Mouse (Mus musculus): Measurements from ENCODE around the gene Tpgs1. TPM values are rescaled to one million over a fixed set of nuclear protein-coding genes. Genes with fewer than 3 reads are reported as not detected.

Tpgs1 gene
- 10 to 100 TPM; 74.9 to 79.7 TPM for total RNA-seq (2021)

DNA sequence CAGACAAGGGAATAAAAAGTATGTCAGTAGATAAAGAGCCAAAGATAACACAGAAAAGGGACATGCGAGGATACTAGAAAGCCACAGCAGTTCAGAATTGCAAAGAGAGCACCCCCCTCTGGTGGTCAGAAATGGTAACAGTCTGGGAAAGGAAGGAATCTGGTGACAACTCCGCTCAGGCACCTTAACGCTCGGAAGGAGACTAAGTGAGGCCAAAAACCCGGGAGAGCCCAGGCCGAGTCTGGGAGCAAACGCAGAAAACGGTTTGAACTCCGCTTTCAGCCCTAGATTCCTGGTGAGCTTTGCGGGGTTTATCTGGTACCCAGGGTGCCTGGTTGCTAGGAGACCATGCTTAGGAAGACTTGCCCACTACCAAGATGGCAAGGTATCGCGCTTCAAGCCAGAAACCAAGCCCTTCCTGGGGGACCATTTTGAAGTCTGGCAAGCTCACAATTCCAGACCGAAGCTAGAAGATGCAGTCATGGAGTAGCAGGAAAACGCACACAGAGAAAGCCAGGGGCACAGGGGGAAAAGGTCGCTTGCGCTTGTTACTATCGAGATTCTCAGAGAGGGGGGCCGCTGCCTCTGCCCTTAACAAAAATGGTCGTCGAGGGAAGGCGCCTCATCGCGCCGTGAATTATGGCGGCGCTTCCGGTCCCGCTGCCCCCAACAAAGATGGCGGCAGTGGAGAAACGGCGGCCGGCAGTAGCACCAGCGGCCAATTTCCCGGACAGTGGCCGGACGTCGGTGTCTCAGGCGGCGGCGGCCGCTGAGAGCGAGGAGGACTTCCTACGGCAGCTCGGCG is at the start of gene Tpgs1:
Gene Tpgs1 (plus strand): TSS at position 599 of the 805 bp plus-strand sequence.
- peak; percentile 82 to 95 for DNase-seq (ENCODE audit: extremely low spot score in 1 of 2, low spot score in 1 of 2)

DNA sequence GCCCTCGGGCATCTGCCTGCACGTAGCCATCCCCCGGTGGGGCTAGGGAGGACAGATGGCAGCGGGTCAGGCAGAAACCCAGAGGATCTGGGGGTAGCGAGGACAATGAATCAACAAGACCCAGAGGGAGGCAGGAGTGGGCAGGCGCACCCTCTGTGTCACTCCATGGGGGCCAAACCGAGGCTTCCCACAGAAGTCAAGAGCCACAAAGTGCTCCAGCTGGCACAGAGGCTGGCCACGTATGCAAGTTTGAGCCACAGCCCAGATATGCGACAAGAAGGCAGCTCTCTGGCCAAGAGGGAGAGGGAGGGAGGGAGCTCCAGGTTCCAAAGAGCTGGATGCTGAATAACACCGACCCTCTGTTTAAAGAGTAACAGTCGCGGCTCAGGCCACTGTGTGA is 45.2 kb upstream of the Tpgs1 start:
- no peak for DNase-seq (ENCODE audit: extremely low spot score in 1 of 2, low spot score in 1 of 2)

DNA sequence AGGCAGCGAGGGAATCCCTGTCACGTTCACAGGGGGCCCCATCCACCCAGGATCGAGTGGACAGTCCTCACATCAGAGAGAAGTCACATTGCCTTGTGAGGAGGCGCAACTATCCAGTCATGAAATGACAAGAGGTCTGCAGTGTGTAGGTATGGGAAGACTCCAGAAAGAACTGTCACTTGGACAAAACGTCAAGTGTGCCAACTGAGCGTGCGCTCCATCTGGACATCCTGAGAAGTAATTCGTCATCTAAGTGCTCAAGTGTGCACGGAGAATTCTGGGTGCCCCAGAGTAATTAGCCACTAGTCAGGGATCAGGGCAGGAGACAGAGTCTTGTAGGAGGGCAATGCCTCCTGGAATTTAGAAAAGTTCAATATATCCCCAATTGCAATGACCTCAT is 43.8 kb upstream of the Tpgs1 start:
- DNase-seq (ENCODE audit: extremely low spot score in 1 of 2, low spot score in 1 of 2) = no peak

DNA sequence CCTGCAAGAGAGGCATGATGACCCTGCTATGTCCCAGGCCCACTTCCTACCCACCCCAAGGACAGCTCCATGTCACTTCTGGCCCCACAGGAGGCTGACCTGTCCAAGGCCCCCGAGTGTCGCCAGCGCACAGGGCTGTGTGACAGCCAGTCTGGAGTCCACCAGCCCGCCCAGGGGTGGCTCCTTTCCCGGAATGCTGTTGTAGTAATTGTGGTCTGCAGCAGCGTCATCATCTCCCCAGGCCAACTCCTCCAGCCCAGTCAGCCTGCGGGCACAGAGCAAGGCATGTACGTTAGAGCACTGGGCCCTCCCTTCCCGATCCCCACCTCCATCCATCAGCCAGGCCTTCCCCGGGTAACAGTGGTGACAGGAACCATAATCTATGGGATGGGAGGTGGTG is 43.0 kb upstream of the Tpgs1 start:
- no peak for DNase-seq (ENCODE audit: extremely low spot score in 1 of 2, low spot score in 1 of 2)

DNA sequence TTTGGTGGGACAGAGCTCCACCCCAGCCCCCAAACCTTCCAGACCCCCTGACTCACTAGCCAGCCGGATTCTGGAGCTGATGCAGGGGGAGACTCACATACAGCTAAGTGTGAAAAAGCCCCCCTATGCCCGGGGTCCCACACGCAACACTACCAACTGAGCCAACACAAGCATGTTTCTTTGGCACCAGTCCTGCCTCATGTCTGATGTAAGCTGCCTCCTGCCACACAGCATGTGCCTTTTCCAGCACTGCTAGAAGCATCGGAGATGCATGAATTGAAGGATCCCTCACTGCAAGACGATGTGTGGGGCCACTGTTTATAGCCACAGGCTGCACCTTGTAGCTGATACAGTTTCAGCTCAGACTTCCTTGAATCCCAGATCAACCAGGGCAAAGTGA is 40.8 kb upstream of the Tpgs1 start:
- no peak for DNase-seq (ENCODE audit: extremely low spot score in 1 of 2, low spot score in 1 of 2)

DNA sequence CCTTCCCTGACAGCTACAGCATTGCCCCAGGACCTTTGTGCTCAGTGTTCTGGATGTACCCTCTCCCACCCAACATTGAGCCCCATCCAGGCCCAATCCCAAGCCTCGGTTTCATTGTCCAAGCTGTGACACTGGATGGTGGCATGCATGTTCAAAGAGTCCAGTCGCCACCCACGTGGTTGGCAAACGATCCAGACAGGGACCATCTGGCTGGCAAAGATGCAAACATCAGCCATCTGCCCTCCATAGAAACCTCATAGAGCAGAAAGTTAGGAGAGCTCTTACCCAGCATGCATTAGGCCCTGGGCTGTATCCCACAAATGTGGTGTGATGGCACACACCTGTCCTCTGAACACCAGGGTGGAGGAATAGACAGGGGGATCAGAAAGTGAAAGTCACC is 37.7 kb upstream of the Tpgs1 start:
- DNase-seq (ENCODE audit: extremely low spot score in 1 of 2, low spot score in 1 of 2) = peak in 1 of 2 experiments; percentile 41

DNA sequence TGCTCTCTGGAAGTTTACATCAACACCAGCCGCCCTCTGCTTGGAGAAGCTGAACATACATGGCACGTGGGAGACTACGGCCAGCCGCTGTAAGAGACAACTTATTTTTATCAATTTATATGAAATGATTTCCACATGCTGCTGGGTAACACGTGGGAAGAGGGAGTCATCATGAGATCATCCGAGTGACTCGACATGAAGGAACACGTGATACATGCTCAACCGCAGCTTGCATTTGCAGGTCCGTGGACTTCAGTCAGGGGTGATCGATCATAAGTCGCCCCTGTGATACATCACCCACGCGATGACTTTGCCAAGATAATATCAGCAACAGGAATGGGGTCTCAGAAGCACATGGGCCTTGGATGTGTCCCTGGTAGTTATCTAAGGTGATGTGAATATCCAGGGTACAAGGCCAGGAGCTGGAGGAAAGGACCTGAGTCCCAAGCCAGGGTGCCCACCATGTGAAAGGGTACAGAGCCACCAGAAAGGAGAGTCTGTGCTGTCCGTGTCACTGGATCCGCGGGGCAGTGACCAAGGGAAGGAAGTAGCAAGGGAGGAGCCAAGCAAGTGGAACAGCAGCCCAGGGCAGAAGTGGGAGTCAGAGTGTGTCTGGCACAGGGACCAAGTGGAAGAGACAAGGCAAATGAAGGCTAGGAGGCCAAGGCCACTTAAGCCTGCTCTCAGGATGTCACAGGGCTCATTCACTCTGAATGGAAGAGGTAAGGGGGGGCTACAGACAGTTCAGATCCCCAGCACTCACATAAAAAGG is 36.0 kb upstream of the Tpgs1 start:
- DNase-seq (ENCODE audit: extremely low spot score in 1 of 2, low spot score in 1 of 2) = no peak

DNA sequence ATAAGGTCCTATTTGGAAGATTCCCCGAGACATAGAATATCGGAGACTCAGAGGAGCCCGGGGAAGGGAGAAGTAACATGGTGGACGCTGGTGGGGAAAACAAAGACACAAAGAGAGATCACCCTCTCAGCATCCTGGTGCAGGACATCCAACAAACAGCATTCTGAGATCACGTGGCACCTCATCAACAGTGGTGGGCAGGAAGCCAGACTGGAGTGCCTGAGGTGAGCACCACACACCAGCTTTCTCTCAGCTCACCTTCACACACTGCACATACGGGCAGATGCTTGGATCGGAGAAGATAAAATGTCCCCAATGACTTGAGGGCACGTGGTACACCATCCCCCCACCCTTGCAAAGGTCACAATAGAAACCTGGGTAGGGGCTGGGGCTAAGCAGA is 32.9 kb upstream of the Tpgs1 start:
- DNase-seq (ENCODE audit: extremely low spot score in 1 of 2, low spot score in 1 of 2) = no peak

DNA sequence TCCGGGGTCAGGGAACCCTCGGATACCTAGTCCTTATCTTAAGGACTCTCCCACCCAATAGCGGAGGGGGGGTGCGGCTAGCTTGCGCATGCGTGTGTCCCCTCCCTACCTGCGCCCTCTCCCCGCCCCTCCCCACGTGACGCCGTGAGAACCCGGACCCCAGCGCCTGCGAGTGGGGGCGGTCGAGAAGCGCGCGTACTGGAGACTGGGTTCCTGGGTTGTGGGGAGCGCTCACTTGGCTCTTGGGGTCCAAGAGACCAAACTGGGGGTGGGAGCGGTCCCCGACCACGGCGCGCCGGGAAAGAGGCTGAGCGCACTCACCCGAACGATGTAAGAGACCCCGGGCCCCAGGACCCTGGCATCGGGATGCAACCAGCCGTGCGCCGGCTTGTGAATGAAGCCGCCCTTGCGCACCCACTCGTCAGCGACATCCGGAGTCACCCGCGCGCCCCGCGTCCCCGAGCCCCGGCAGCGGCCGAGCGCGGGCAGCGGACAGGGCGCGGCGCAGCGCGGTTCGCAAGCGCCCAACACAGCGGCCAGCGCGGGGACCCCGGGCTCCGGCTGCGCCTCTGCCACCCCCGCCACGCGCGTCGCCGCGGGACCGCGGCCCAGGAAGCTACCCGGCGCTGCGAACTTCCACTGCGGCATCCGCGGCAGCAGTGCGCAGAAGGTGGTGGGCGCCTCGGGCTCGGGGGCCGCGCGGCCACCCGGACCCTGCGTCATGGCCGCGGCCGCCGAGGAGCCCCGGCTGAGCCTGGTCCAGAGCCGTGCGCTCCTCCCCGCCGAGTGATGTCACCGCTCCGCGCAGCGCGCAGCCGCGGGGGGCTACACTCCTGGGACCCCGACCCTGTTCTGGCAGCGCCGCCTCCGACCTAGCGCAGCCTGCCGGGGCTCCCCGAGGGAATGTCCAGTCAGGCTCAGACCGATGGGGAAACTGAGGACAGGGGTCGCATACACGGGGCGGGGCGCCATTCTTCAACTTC is 31.8 kb upstream of the Tpgs1 start, which contains the start of gene Shc2:
Gene Shc2 (minus strand): TSS at position 791 of the 983 bp plus-strand sequence.
- DNase-seq (ENCODE audit: extremely low spot score in 1 of 2, low spot score in 1 of 2) = peak; percentile 70 to 79

DNA sequence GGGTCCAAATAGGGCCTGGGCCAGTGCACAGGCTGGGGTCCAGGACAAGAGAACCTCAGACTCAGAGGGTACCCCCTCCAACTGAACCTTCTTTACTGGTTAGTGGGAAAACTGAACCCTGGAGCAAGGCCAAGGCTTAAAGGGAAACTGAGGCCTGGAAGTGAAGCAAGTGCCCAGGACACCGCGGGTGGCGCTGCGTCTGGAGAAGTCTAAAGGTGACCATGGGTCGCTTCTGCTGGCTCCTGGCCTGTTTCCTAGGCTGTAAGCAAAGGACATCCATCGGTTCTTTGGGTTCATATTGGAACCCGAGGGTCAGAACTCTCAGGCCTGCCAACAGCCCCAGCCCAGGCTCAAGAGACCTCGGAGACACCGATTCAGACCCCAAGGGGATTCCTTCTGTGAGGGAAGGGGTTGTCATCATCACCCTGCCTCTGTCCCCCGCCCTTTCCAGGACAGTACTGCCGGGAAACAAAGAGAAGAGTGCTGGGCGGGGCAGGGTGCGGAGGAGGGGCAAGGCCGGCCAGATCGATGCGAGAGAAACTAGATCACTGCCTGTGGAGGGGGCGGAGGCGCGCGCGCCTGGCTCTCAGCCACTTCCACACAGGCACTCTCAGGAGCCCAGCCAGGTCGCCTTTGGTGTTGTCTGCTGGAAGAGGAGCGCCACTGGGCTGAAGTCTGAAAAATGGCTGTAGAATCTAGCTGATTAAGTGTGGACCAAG is 30.5 kb upstream of the Tpgs1 start:
- DNase-seq (ENCODE audit: extremely low spot score in 1 of 2, low spot score in 1 of 2) = peak in 1 of 2 experiments; percentile 38

DNA sequence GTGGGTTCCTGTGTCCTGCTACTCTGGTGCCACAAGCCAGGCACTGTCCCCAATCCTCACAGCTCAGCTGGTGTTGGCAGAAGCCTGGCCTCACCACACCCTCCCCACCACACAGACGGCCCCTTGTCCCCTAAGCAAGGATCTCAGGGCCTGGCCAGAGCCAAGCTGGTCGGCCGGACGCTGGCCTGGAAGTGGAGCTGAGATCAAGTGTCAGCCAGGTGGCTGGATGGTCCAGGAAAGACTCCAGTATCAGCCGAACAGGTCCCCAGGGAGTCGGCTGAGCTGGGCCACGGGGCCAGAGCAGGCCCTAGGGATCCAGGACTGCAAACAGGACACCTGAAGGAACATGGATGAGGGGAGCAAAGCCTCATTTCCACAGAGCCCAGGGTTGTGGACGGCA is 23.5 kb upstream of the Tpgs1 start, which contains the start of gene Odf3l2:
Gene Odf3l2 (minus strand): TSS at position 28 of the 400 bp plus-strand sequence.
- DNase-seq (ENCODE audit: extremely low spot score in 1 of 2, low spot score in 1 of 2) = no peak

DNA sequence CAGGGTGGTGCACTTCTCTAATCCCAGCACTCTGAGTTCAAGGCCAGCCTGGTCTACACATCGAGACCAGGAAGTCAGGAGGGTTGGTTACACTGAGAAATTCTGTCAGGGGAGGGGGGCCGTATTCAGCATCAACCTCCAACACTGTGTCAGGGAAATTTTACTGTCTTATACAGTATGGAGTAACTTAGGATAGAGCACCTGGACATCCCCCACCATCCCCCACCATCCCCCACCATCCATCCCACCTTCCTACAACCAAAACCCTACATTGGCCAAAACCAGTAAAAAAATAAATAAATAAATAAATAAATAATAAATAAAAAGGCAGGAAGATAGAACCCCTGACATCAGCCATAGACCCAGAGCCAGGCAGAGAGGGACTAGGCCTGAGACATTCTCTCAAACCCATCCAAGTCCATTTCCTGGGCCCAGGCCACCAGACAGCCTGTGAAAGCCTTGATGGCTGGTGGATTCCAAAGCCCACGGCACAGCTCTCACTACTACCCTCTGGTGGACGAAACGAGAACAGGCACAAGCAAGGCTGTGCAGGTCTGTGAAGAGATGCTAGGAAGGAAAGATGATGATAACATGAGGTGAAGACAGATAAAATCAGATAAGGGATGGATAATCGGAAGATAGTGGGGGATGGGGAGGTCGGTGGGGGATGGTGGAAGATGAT is 20.0 kb upstream of the Tpgs1 start:
- DNase-seq (ENCODE audit: extremely low spot score in 1 of 2, low spot score in 1 of 2) = peak; percentile 67 to 88

DNA sequence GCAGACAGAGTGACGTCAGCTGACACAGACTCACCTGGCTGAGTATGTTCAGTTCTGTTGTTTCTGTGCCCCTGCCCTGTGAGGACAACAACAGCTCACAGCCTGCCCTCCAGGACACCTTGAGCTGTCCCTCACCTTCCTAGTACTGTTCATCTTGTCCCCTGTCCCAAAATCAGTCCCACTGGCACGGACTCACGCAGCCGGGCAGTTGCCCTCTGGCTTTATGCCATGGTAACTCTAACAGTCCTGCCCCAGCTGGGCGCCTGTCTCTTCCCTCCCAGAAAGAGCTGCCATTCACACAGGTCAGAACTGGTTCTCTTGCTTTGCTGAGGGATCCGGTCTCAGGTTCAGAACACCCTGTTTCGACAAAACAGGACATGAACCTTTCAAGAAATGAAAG is 16.4 kb upstream of the Tpgs1 start:
- DNase-seq (ENCODE audit: extremely low spot score in 1 of 2, low spot score in 1 of 2) = no peak

DNA sequence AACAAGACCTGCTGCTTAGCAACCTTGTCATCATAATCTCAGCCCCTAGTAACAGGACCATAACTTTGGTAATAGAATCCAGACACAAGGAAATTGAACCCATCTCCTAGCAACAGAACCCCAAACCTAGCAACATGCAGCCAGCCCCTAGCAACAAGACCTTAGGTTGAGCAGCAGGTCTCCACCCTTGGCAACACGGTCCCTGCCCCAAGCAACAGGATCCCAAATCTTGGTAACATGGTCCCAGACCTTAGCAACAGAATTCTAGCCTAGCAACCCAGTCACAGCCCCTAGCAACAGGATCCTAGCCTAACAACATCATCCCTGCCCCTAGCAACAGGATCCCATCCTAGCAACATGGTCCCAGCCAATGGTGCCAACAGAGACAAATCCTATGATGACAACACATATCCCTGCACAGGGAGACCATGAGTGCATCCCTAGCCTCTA is 14.2 kb upstream of the Tpgs1 start:
- DNase-seq (ENCODE audit: extremely low spot score in 1 of 2, low spot score in 1 of 2) = peak in 1 of 2 experiments; percentile 56

DNA sequence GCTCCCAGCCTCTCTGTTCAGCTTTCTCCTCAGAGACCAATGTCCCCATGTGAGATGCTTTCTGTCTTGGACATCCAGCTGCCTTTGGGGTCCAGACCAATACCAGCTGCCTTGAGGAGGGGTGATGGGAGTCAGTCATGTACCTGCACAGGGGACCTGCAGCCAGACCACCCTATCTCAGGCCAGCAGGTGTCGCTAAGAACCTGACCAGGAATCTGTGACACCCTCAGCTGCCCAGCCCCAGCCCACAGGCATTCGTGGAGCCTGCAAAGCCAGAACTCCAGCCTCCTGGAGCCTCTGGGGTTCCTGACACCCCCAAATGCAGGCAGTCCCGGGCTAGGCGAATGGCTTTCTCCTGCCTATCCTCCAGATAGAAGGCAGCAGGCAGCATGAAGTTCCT is 10.3 kb upstream of the Tpgs1 start:
- DNase-seq (ENCODE audit: extremely low spot score in 1 of 2, low spot score in 1 of 2) = no peak

DNA sequence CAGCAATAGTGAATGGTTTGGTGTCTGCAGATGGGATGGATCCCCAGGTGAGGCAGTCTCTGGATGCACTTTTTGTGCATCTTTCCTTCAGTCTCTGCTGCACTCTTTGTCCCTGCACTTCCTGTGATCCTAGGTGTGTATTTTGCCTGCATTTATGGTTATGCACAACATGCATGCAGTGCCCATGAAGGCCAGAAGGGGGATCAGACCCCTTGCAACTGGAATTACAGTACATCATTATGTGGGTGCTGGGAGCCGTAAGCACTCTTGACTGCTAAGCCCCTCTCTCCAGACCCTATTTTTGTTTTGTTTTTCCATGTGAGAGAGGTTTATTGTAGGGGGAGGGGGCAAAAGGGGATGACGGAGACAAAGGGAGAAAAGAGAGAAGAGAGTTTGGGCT is 8.9 kb upstream of the Tpgs1 start:
- no peak for DNase-seq (ENCODE audit: extremely low spot score in 1 of 2, low spot score in 1 of 2)

DNA sequence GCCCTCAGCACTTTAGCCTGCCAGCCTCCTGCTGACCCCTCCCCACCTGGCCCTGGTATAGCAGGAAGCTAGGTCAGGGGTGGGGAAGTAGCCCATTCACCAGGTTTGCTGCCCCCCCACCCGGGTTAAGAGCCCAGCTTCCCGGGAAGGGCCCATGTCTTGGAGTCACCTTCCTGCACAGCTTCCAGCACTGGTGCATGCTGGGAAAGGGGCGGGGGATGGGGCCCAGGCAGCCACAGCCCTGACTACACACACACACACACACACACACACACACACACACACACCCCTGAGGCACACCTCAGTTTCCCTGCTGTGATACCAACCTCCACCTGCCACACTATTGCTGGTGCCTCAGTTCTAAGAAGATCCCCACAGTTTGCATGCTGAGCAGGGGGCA is 7.3 kb upstream of the Tpgs1 start:
- DNase-seq (ENCODE audit: extremely low spot score in 1 of 2, low spot score in 1 of 2) = no peak

DNA sequence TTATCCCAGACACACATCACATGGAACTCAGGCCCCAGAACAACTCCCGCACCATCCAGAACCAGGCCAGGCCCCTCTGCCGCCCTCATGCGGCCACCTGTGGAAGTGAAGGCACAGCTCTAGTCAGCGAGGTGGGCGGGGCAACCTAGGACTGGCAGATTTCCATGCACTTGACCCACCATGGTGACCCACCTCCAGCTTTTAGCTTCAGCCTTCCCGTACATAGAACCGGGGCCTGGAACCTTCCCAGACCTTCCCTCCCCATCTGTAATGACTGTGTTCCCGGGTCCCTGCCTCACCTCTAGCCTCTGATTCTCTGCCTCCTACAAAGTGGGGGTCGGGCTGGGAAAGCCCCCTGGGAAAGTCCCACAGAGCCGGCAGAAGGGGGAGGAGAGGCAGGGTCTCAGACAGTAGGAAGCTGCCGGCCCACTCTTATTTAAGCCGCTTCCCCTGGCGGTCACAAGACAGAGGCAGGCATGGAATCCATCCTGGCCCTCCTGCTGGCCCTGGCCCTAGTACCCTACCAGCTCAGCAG is 5.0 kb upstream of the Tpgs1 start, which contains the start of gene Madcam1:
Gene Madcam1 (plus strand): TSS at position 429 of the 535 bp plus-strand sequence.
- peak; percentile 54 to 69 for DNase-seq (ENCODE audit: extremely low spot score in 1 of 2, low spot score in 1 of 2)

DNA sequence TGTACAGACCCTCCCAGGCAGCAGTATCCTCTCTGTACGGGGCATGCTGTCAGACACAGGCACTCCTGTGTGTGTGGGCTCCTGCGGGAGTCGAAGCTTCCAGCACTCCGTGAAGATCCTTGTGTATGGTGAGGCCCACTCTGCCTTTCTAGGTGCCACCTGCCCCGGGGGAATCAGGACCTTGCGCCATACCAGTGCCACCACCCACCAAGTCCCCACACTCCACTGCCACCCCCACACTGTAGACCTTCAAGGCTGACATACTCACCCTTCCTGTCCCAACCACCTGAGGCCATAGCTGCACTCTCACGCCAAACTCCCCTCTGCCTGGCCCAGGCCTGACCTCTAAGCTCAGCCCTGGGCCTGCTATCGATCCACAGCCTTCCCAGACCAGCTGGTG is 4.1 kb upstream of the Tpgs1 start:
- DNase-seq (ENCODE audit: extremely low spot score in 1 of 2, low spot score in 1 of 2) = no peak

Data from layer of hippocampus, postnatal 25 days (tissue).